In genomic region chr16:77292317-77292771, GRCm38 (mm10) we compare ENCODE assay signal across 17 mouse cellular contexts.
DNase-seq lines count a peak whose midpoint lies in the region; ATAC-seq lines count a peak whose summit lies in the region.
"Had no signal": no experiment of that assay in that cellular context is flagged by ENCODE, and none has a peak within 500 bp of the region (broad histone marks: within the 10 kb centered on the region; RNA-seq: fewer than 3 reads in every experiment).

No protein-coding gene starts in this region.

- DNase-seq in hindbrain, embryonic 10.5 days (ENCODE audit: low spot score) = no peak
- DNase-seq in brain, adult 2 months (ENCODE audit: low read depth, low spot score) = peak; percentile 27
- DNase-seq in forebrain, embryonic 14.5 days (ENCODE audit: low spot score) = peak; percentile 84
- DNase-seq in thymus, postnatal 0 days (ENCODE audit: low spot score) = no peak
- DNase-seq: adrenal gland, postnatal 10 days; heart, adult 2 months; heart, postnatal 14 days; kidney, postnatal 10 days had no signal

- peak overlapping the region; percentile 56 for H3K27ac ChIP-seq in hindbrain, embryonic 13.5 days
- H3K27ac ChIP-seq in hindbrain, embryonic 10.5 days = no peak overlapping the region
- H3K27ac ChIP-seq in forebrain, embryonic 14.5 days (ENCODE audit: low read depth, low read length) = peak overlapping the region; percentile 45
- peak overlapping the region; percentile 59 for H3K27ac ChIP-seq in midbrain, embryonic 16.5 days (ENCODE audit: low read length)
- H3K27ac ChIP-seq: heart, adult 2 months; limb, embryonic 13.5 days; macrophage; stomach, postnatal 0 days had no signal

- no peak overlapping the region for H3K9ac ChIP-seq in hindbrain, embryonic 13.5 days
- H3K9ac ChIP-seq in forebrain, embryonic 14.5 days (ENCODE audit: low read length) = 0 out of 2 replicates have a peak overlapping the region, but pooled peaks have one; percentile 18
- H3K9ac ChIP-seq in midbrain, embryonic 16.5 days (ENCODE audit: low read depth, low read length) = no peak overlapping the region
- H3K9ac ChIP-seq: limb, embryonic 13.5 days had no signal

- H3K9me3 ChIP-seq in hindbrain, embryonic 13.5 days = no peaks in the 10 kb centered on the region
- H3K9me3 ChIP-seq in hindbrain, embryonic 10.5 days = no peaks in the 10 kb centered on the region
- H3K9me3 ChIP-seq in forebrain, embryonic 14.5 days (replicated peaks; ENCODE audit: control insufficient read depth, low read length) = no peaks in the 10 kb centered on the region
- no peaks in the 10 kb centered on the region; the same call in 1 of the 2 replicates for H3K9me3 ChIP-seq in midbrain, embryonic 16.5 days (replicated peaks; ENCODE audit: control insufficient read depth, low read length, poor library complexity, severe bottlenecking)
- H3K9me3 ChIP-seq: limb, embryonic 13.5 days had no signal

- peaks cover 10% of the 10 kb centered on the region for H3K4me1 ChIP-seq in hindbrain, embryonic 13.5 days (replicated peaks)
- H3K4me1 ChIP-seq in hindbrain, embryonic 10.5 days (replicated peaks) = no peaks in the 10 kb centered on the region
- peaks cover 12% of the 10 kb centered on the region; the same call in 1 of the 2 replicates for H3K4me1 ChIP-seq in forebrain, embryonic 14.5 days (ENCODE audit: control insufficient read depth, insufficient read depth, low read length)
- peaks cover 7% of the 10 kb centered on the region; the same call in 1 of the 2 replicates for H3K4me1 ChIP-seq in midbrain, embryonic 16.5 days (ENCODE audit: control insufficient read depth, insufficient read depth, low read length)

- no peak overlapping the region for H3K4me3 ChIP-seq in hindbrain, embryonic 13.5 days
- no peak overlapping the region for H3K4me3 ChIP-seq in hindbrain, embryonic 10.5 days
- no peak overlapping the region for H3K4me3 ChIP-seq in forebrain, embryonic 14.5 days (ENCODE audit: low read depth, low read length)
- H3K4me3 ChIP-seq in midbrain, embryonic 16.5 days (ENCODE audit: low read depth, low read length) = no peak overlapping the region
- H3K4me3 ChIP-seq: heart, adult 2 months; limb, embryonic 13.5 days; myocyte had no signal

- H3K27me3 ChIP-seq in hindbrain, embryonic 13.5 days = no peaks in the 10 kb centered on the region
- H3K27me3 ChIP-seq in hindbrain, embryonic 10.5 days (ENCODE audit: insufficient read depth, poor library complexity, severe bottlenecking) = no peaks in the 10 kb centered on the region
- no peaks in the 10 kb centered on the region for H3K27me3 ChIP-seq in forebrain, embryonic 14.5 days (replicated peaks; ENCODE audit: control insufficient read depth, insufficient read depth, low read length)
- no peaks in the 10 kb centered on the region for H3K27me3 ChIP-seq in midbrain, embryonic 16.5 days (ENCODE audit: control insufficient read depth, insufficient read depth, low read depth, low read length)
- H3K27me3 ChIP-seq: limb, embryonic 13.5 days had no signal

- 68% methylated on average over 2 of the region's 2 CpGs for WGBS in hindbrain, embryonic 13.5 days
- 82% methylated on average over 2 of the region's 2 CpGs for WGBS in hindbrain, embryonic 10.5 days
- 11% methylated on average over 2 of the region's 2 CpGs for WGBS in forebrain, embryonic 14.5 days
- 56% methylated on average over 2 of the region's 2 CpGs for WGBS in midbrain, embryonic 16.5 days

- no peak overlapping the region for H3K4me2 ChIP-seq in hindbrain, embryonic 13.5 days
- peak overlapping the region; percentile 24 for H3K4me2 ChIP-seq in forebrain, embryonic 14.5 days (ENCODE audit: low read length)
- 0 out of 2 replicates have a peak overlapping the region, but pooled peaks have one; percentile 12 for H3K4me2 ChIP-seq in midbrain, embryonic 16.5 days (ENCODE audit: low read length)
- H3K4me2 ChIP-seq: limb, embryonic 13.5 days had no signal

- ATAC-seq in hindbrain, embryonic 13.5 days (ENCODE audit: low FRiP score) = no peak
- peak; percentile 83 for ATAC-seq in forebrain, embryonic 14.5 days
- ATAC-seq in midbrain, embryonic 16.5 days = peak; percentile 14
- no peak for ATAC-seq in megakaryocyte progenitor cell, adult 5-6 weeks (replicated peaks; ENCODE audit: poor library complexity)
- no peak for ATAC-seq in CD4-positive, CD25-positive, alpha-beta regulatory T cell, adult 4 months
- ATAC-seq: intestine, postnatal 0 days had no signal

- H3K36me3 ChIP-seq in hindbrain, embryonic 13.5 days = no peaks in the 10 kb centered on the region
- H3K36me3 ChIP-seq in hindbrain, embryonic 10.5 days = no peaks in the 10 kb centered on the region
- H3K36me3 ChIP-seq in forebrain, embryonic 14.5 days (ENCODE audit: control insufficient read depth, insufficient read depth, low read length) = no peaks in the 10 kb centered on the region
- no peaks in the 10 kb centered on the region for H3K36me3 ChIP-seq in midbrain, embryonic 16.5 days (ENCODE audit: control insufficient read depth, insufficient read depth, low read length)
- H3K36me3 ChIP-seq: limb, embryonic 13.5 days had no signal

Comparison
In these comparisons a context has a peak if more than half of its experiments do, and no peak if none do; other contexts are left out.
1. ATAC-seq: peak in forebrain, embryonic 14.5 days (single experiment) and midbrain, embryonic 16.5 days (single experiment); none in hindbrain, embryonic 13.5 days (single experiment), megakaryocyte progenitor cell, adult 5-6 weeks (single experiment) and CD4-positive, CD25-positive, alpha-beta regulatory T cell, adult 4 months (single experiment).
2. DNase-seq: peak in brain, adult 2 months (single experiment) and forebrain, embryonic 14.5 days (single experiment); none in hindbrain, embryonic 10.5 days (single experiment) and thymus, postnatal 0 days (single experiment).